Mouse (Mus musculus) megakaryocyte, embryonic 14.5 days (primary cell): ENCODE results near the gene Faim.

Source experiments
- FLI1 ChIP-seq: IDR thresholded peaks from 2 replicates; pipeline ENCODE4 v1.6.1; 2012; ENCODE audit warnings: low read length, inconsistent platforms, mixed read lengths
- GATA1 ChIP-seq: IDR thresholded peaks from 3 replicates; pipeline ENCODE4 v1.6.1; 2012; ENCODE audit warnings: mixed read lengths, low read length, inconsistent platforms, borderline replicate concordance

DNA sequence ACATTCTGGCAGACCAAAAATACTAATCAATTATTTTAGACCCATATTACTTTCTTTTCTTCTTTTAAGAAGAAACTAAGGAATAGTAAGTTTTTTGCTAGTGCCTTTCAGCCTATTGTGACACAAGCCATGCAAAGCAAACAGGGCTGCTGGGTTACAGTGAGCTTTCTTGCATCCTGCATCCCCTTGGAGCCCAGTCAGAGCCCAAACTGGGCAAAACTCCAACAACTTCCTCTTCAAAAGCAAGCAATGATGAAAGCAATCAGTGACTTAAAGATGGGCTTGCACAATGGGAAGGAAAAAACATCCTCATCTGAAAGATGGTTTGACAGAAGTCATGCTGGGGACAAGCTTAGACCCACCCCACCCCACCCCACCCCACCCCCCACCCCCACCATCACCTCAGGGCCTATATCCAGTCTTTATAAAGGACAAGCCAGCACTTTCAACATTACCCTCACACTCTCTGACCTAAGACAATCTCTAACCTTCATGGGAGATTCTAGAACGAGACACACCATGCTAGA, 62.6 kb downstream of the Faim start:
- TF ChIP-seq GATA1 (no peak), FLI1 (no peak)
